Mouse (Mus musculus) kidney, embryonic 14.5 days (tissue): Measurements from ENCODE around the gene Cadm4. TPM values are rescaled to one million over a fixed set of nuclear protein-coding genes. Genes with fewer than 3 reads are reported as not detected.
"Not testable (repeated sequence)": the region's sequence is repeated elsewhere in the genome, so short reads cannot be mapped to it uniquely, and the experiment has no call there.

Experiments used
- ATAC-seq: fragments of 200-750 bp; cut with Nextera tagmentation; 2 replicates; pipeline ENCODE4 v1.8.0; 2017; ENCODE audit warnings: moderate number of reproducible peaks, mild to moderate bottlenecking, moderate TSS enrichment, moderate library complexity; ENCODE audit not compliant: low FRiP score, low TSS enrichment
- H3K27ac ChIP-seq: fragments of 300-500 bp; sonication (generic); 2 replicates; pipeline ENCODE4 v1.5.1; 2014; ENCODE audit warnings: low read depth, mild to moderate bottlenecking, low read length, moderate library complexity, mixed read lengths
- H3K27me3 ChIP-seq: fragments of 300-500 bp; sonication (generic); 2 replicates; pipeline ENCODE4 v1.6.1; 2014; ENCODE audit warnings: mild to moderate bottlenecking, low read length; ENCODE audit not compliant: control insufficient read depth, insufficient read depth
- H3K36me3 ChIP-seq: fragments of 300-500 bp; sonication (generic); 2 replicates; pipeline ENCODE4 v1.6.1; 2014; ENCODE audit warnings: low read length, mixed read lengths; ENCODE audit not compliant: control insufficient read depth, insufficient read depth
- H3K4me1 ChIP-seq: fragments of 300-500 bp; sonication (generic); 2 replicates; pipeline ENCODE4 v1.6.1; 2014; ENCODE audit warnings: low read length, mixed read lengths; ENCODE audit not compliant: control insufficient read depth, insufficient read depth
- H3K4me2 ChIP-seq: fragments of 300-500 bp; sonication (generic); replicated peaks from 2 replicates; pipeline ENCODE4 v1.6.1; 2014; ENCODE audit warnings: low read depth, mild to moderate bottlenecking, low read length
- H3K4me3 ChIP-seq: fragments of 300-500 bp; sonication (generic); 2 replicates; pipeline ENCODE4 v1.5.1; 2014; ENCODE audit warnings: mild to moderate bottlenecking, low read length
- H3K9ac ChIP-seq: fragments of 300-500 bp; sonication (generic); 2 replicates; pipeline ENCODE4 v1.6.1; 2014; ENCODE audit warnings: low read depth, mild to moderate bottlenecking, low read length, moderate library complexity
- H3K9me3 ChIP-seq: fragments of 300-500 bp; sonication (generic); 2 replicates; pipeline ENCODE4 v1.6.1; 2016; ENCODE audit warnings: low read length; ENCODE audit not compliant: control insufficient read depth
- WGBS: fragments of 180-500 bp; shearing (Covaris S2); extraction: QIAGEN DNeasy Blood & Tissue Kit; methylation state at CpG from one replicate; pipeline ENCODE4 v1.1.7; 2014; 5-methylcytosine and 5-hydroxymethylcytosine counted together
- polyA plus RNA-seq: library from polyadenylated mRNA; unstranded; fragments of >200 nt; fragmentation: Nextera tagmentation; extraction: Ambion mirVana; gene quantifications from 2 replicates; pipeline ENCODE4 v1.2.1, GENCODE M21; 2014

Cadm4 gene
- polyA plus RNA-seq, 1 experiment from 2014 or later = 1.5 TPM

DNA sequence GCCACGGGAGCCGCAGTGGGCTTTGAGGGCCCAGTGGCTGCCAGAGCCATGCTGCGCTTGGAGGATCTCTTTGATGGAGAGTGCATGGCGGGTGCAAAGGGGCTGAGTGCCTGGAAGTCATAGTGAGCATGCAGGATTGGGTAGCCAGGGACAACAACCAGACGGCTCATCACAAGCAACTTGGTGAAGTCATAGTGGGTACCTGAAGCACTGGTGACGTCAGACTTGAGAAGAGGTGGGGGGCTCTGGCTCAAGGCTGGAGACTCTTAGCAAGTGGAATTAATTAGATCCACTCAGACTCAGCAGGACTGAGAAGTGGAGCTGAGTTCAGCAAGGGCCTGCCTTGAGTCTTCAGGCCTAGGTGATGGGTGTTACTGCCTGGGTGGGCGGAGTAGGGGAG, 30.5 kb downstream of the Cadm4 start, which contains the start of gene AC161166.1:
Gene AC161166.1 (minus strand): TSS at position 101 of the 400 bp plus-strand sequence.
- 92% methylated on average over 7 of the region's 7 CpGs for WGBS
- Histone ChIP-seq H3K36me3 (peaks cover 40% of the 10 kb centered on the region), H3K4me2 (no peak within 1 kb of the TSS), H3K27ac (no peak within 1 kb of the TSS), H3K9me3 (no peaks in the 10 kb centered on the region), H3K4me1 (peaks cover 7% of the 10 kb centered on the region), H3K4me3 (no peak within 1 kb of the TSS), H3K9ac (no peak within 1 kb of the TSS), H3K27me3 (no peaks in the 10 kb centered on the region)
- no peak for ATAC-seq

DNA sequence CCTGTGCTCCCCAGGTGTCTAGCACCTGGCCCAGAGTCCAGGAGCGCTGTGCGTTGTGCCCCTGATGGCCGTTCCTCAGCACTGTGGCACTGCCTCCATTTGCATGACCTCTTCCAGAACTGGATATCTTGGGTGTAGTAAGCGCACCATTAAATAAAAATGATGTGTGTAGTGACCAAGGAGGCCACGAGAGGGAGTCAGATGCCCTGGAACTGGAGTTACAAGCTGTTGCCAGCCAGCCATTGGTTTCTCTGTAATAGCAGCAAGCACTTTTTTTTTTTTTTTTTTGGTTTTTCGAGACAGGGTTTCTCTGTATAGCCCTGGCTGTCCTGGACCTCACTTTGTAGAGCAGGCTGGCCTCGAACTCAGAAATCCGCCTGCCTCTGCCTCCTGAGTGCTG, 34.5 kb downstream of the Cadm4 start:
- H3K4me2 ChIP-seq, H3K27me3 ChIP-seq, ATAC-seq, H3K9ac ChIP-seq, H3K9me3 ChIP-seq, H3K4me1 ChIP-seq, H3K4me3 ChIP-seq, H3K27ac ChIP-seq: not testable (repeated sequence)
- H3K36me3 ChIP-seq = peaks cover 32% of the 10 kb centered on the region
- 76% methylated on average over 8 of the region's 8 CpGs for WGBS

DNA sequence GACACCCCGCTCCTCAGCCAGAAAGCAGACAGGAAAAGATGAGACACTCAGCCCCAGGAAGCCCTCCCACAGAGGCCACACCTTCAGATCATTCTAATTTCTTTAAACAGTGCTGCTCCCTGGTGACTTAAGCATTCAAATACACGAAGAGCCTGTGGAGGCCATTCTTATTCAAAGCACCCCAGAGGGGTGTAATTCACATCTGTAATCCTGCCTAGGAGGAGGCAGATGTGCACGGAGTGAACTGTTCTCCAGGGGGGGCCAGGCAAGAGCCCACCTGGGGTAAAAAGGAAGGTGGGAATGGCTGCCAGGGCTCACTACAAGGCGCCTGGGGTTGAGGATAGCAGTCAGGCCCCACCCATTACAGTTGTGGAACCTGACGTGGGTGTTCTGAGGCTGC, 35.3 kb downstream of the Cadm4 start:
- no peak for ATAC-seq
- no peak overlapping the region for H3K4me3 ChIP-seq
- H3K27me3 ChIP-seq = no peaks in the 10 kb centered on the region
- H3K4me1 ChIP-seq = no peaks in the 10 kb centered on the region
- peaks cover 26% of the 10 kb centered on the region for H3K36me3 ChIP-seq
- no peak overlapping the region for H3K9ac ChIP-seq
- 59% methylated on average over 5 of the region's 5 CpGs for WGBS
- H3K27ac ChIP-seq = no peak overlapping the region
- H3K9me3 ChIP-seq = no peaks in the 10 kb centered on the region
- no peak overlapping the region for H3K4me2 ChIP-seq

DNA sequence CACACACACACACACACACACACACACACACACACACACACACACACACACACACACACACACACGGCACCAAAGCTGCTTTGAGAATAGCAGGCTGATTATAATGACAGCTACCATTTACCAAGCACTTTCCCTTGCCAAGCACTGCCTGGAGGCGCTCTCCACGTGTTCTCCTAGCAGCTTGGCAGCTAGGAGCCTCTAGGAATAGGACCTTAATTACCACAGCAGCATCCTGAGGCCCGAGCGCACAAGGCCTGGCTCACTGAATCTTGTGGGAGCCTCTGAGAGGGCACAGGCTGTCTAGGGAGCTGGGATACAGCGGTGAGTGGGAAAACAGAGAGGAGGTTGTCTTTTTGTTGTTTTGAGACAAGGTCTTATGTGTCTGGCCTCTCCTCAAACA, 35.8 kb downstream of the Cadm4 start:
- H3K4me2 ChIP-seq = no peak overlapping the region
- no peak overlapping the region for H3K4me3 ChIP-seq
- H3K4me1 ChIP-seq = no peaks in the 10 kb centered on the region
- no peaks in the 10 kb centered on the region for H3K9me3 ChIP-seq
- H3K27me3 ChIP-seq = no peaks in the 10 kb centered on the region
- H3K9ac ChIP-seq = no peak overlapping the region
- ATAC-seq = no peak
- 65% methylated on average over 6 of the region's 6 CpGs for WGBS
- H3K36me3 ChIP-seq = peaks cover 24% of the 10 kb centered on the region
- no peak overlapping the region for H3K27ac ChIP-seq

DNA sequence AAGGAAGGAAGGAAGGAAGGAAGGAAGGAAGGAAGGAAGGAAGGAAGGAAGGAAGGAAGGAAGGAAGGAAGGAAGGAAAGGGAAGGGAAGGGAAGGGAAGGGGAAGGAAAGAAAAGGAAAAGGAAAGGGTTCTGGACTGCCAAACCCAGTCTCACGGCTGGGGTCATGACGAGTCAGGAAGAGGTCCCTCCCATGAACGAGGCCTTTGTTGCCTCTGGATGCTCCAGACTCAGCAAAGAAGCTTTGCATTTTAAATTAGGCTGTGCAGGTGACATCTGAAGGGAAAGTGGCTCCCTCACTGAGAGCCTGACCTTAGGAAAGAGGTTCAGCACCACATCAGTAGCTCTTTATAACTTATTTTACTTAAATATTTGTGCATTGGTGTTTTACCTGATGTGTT, 37.3 kb downstream of the Cadm4 start:
- ATAC-seq = no peak

DNA sequence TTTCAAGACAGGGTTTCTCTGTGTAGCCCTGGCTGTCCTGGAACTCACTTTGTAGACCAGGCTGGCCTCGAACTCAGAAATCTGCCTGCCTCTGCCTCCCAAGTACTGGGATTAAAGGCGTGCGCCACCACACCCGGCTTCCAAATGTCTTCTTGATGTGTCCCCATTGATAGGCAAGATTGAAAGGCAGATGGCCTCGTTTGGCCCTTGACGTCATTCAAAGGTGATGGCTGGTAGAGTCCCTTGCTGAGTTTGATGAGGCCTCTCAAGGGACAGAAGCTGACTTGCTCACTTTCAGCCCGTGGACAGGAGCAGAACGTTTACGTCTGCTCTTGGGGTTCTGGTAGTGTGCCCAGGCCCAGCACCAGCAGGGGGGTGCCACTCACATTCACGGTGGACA, 38.2 kb downstream of the Cadm4 start:
- H3K4me1 ChIP-seq, H3K9me3 ChIP-seq, H3K27ac ChIP-seq, H3K9ac ChIP-seq, H3K4me3 ChIP-seq, H3K4me2 ChIP-seq, ATAC-seq, H3K27me3 ChIP-seq: not testable (repeated sequence)
- WGBS = 88% methylated on average over 10 of the region's 10 CpGs
- H3K36me3 ChIP-seq = peaks cover 12% of the 10 kb centered on the region; the same call in 1 of the 2 replicates

More for the DNA sequence above, 37.3 kb downstream of the Cadm4 start:
- Histone ChIP-seq H3K9me3 (no peaks in the 10 kb centered on the region), H3K27me3 (no peaks in the 10 kb centered on the region), H3K4me2 (no peak overlapping the region), H3K4me1 (no peaks in the 10 kb centered on the region), H3K4me3 (no peak overlapping the region), H3K27ac (no peak overlapping the region), H3K36me3 (peaks cover 21% of the 10 kb centered on the region), H3K9ac (no peak overlapping the region)
- WGBS = 57% methylated on average over 3 of the region's 3 CpGs

DNA sequence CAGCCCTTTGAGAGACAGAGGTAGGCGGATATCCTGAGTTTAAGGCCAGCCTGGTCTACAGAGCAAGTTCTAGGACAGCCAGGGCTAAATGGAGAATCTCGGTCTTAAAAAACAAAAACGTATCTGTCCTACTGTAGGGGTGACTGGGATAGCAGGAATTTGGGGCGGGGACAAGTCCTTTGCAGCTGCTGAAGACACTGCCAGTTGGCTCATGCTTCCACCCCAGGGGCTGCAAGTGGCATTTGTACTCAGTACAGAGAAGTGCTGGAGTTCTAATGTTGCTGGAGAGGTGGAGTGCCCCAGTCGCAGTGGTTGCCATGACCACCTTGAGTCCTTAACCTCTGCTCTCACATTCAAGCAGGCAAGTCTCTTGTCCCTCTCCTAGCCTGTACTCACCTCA, 41.0 kb downstream of the Cadm4 start:
- H3K9me3 ChIP-seq = no peaks in the 10 kb centered on the region
- no peak overlapping the region for H3K9ac ChIP-seq
- no peak overlapping the region for H3K4me2 ChIP-seq
- no peaks in the 10 kb centered on the region for H3K36me3 ChIP-seq
- no peaks in the 10 kb centered on the region for H3K4me1 ChIP-seq
- H3K4me3 ChIP-seq = no peak overlapping the region
- H3K27me3 ChIP-seq = no peaks in the 10 kb centered on the region
- no peak overlapping the region for H3K27ac ChIP-seq
- WGBS = 55% methylated on average over 5 of the region's 5 CpGs
- ATAC-seq = no peak

DNA sequence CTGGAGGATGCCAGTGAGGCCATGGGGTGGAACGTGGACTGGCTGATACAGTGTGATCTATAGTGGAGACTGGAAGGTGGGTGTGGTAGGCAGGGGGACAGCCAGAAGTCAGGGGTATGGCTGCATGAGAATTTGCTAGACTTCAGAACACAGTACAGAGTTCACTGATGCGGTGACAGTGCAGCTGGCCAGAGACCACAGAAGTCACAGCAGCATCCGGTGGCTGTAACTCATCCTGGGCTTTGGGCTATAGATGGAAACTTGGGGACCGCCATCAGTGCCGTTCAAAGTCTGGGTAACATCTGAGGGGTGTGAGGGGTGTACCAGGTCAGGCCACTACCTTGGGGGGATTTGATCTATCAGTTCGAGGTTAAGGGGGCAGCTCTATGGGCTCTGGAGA, 41.9 kb downstream of the Cadm4 start:
- Histone ChIP-seq H3K27ac (no peak overlapping the region), H3K4me1 (no peaks in the 10 kb centered on the region), H3K4me2 (no peak overlapping the region), H3K27me3 (no peaks in the 10 kb centered on the region), H3K4me3 (no peak overlapping the region), H3K9ac (no peak overlapping the region), H3K9me3 (no peaks in the 10 kb centered on the region), H3K36me3 (no peaks in the 10 kb centered on the region)
- no peak for ATAC-seq
- 84% methylated on average over 6 of the region's 6 CpGs for WGBS

DNA sequence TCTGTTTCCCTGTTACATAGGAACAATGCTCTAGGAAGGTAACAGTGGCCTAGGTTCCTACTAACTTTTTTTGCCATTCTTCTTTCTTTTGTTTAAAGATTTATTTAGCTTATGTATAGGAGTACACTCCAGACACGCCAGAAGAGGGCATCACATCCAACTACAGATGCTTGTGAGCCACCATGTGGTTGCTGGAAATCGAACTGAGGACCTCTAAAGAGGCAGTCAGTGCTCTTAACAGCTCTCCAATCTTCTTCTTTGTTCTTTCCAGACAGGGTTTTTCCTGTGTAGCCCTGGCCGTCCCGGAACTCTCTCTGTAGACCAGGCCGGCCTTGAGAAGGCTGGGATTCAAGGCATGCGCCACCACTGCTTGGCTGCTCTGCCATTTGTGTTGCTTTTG, 43.2 kb downstream of the Cadm4 start:
- Histone ChIP-seq H3K4me3 (no peak overlapping the region), H3K9ac (no peak overlapping the region), H3K4me2 (no peak overlapping the region), H3K27me3 (no peaks in the 10 kb centered on the region), H3K4me1 (peaks cover 6% of the 10 kb centered on the region; the same call in 1 of the 2 replicates), H3K36me3 (no peaks in the 10 kb centered on the region), H3K27ac (no peak overlapping the region), H3K9me3 (no peaks in the 10 kb centered on the region)
- WGBS = 82% methylated on average over 6 of the region's 6 CpGs
- no peak for ATAC-seq
